Mouse (Mus musculus) myocyte (in vitro differentiated cells): ENCODE results near the gene Kif2a.

Experiments used
- CEBPB ChIP-seq: IDR thresholded peaks from 2 replicates; pipeline ENCODE4 v1.6.1; 2011; ENCODE audit warnings: mild to moderate bottlenecking, moderate library complexity; ENCODE audit not compliant: poor library complexity, insufficient read depth, severe bottlenecking
- E2F4 ChIP-seq: IDR thresholded peaks from one replicate; pipeline ENCODE4 v1.6.1; 2011; ENCODE audit warnings: mild to moderate bottlenecking, control low read depth, moderate library complexity; ENCODE audit not compliant: insufficient read depth
- MAX ChIP-seq: IDR thresholded peaks from one replicate; pipeline ENCODE4 v1.6.1; 2011; ENCODE audit warnings: low read depth, mild to moderate bottlenecking, control low read depth
- POLR2A ChIP-seq: IDR thresholded peaks from one replicate; pipeline ENCODE4 v1.6.1; 2011; ENCODE audit warnings: low read depth, mild to moderate bottlenecking, control low read depth, moderate library complexity; ENCODE audit not compliant: insufficient read length
- TCF12 ChIP-seq: IDR thresholded peaks from one replicate; pipeline ENCODE4 v1.6.1; 2011; ENCODE audit warnings: mild to moderate bottlenecking, control low read depth; ENCODE audit not compliant: poor library complexity, insufficient read depth, severe bottlenecking
- TCF3 ChIP-seq: IDR thresholded peaks from one replicate; pipeline ENCODE4 v1.6.1; 2011; ENCODE audit warnings: low read depth, control low read depth; ENCODE audit not compliant: insufficient read length
- USF1 ChIP-seq: IDR thresholded peaks from one replicate; pipeline ENCODE4 v1.6.1; 2011; ENCODE audit warnings: low read depth, mild to moderate bottlenecking, control low read depth, moderate library complexity

GRCm38 (mm10) chr13:106935871-106936255 is 86.1 kb downstream of the Kif2a start:
- TF ChIP-seq USF1: no peak
- no peak for TF ChIP-seq TCF12
- no peak for TF ChIP-seq CEBPB
- no peak for TF ChIP-seq E2F4
- TF ChIP-seq POLR2A: no peak
- no peak for TF ChIP-seq TCF3
- no peak for TF ChIP-seq MAX
